Mouse (Mus musculus) neural tube, embryonic 14.5 days (tissue): ENCODE measurements at regions not wholly inside any gene's neighbourhood (a gene's known extent, or its start where the extent isn't known, plus 50 kb on each side); places are given as distances from the start of the nearest gene placed in this dataset.

Source experiments
- ATAC-seq: fragments of 200-750 bp; cut with Nextera tagmentation; 2 replicates; pipeline ENCODE4 v1.8.0; 2017; ENCODE audit warnings: low read depth, mild to moderate bottlenecking, moderate TSS enrichment, moderate library complexity
- H3K27ac ChIP-seq: fragments of 300-500 bp; sonication (generic); 2 replicates; pipeline ENCODE4 v1.5.1; 2014; ENCODE audit warnings: low read depth, mild to moderate bottlenecking, control low read depth, low read length, moderate library complexity, mixed read lengths
- H3K27me3 ChIP-seq: fragments of 300-500 bp; sonication (generic); 2 replicates; pipeline ENCODE4 v1.6.1; 2014; ENCODE audit warnings: low read length; ENCODE audit not compliant: control insufficient read depth, insufficient read depth
- H3K36me3 ChIP-seq: fragments of 300-500 bp; sonication (generic); 2 replicates; pipeline ENCODE4 v1.6.1; 2014; ENCODE audit warnings: low read length, mixed read lengths; ENCODE audit not compliant: control insufficient read depth, insufficient read depth
- H3K4me1 ChIP-seq: fragments of 300-500 bp; sonication (generic); 2 replicates; pipeline ENCODE4 v1.6.1; 2014; ENCODE audit warnings: low read length; ENCODE audit not compliant: control insufficient read depth, insufficient read depth
- H3K4me2 ChIP-seq: fragments of 300-500 bp; sonication (generic); 2 replicates; pipeline ENCODE4 v1.6.1; 2014; ENCODE audit warnings: mild to moderate bottlenecking, low read depth, low read length, control low read depth
- H3K4me3 ChIP-seq: fragments of 300-500 bp; sonication (generic); 2 replicates; pipeline ENCODE4 v1.5.1; 2014; ENCODE audit warnings: low read depth, low read length, control low read depth, mixed read lengths
- H3K9ac ChIP-seq: fragments of 300-500 bp; sonication (generic); replicated peaks from 2 replicates; pipeline ENCODE4 v1.6.1; 2014; ENCODE audit warnings: low read depth, mild to moderate bottlenecking, control low read depth, low read length, mixed read lengths
- H3K9me3 ChIP-seq: fragments of 300-500 bp; sonication (generic); 2 replicates; pipeline ENCODE4 v1.6.1; 2016; ENCODE audit warnings: low read length; ENCODE audit not compliant: control insufficient read depth
- WGBS: fragments of 180-500 bp; shearing (Covaris S2); extraction: QIAGEN DNeasy Blood & Tissue Kit; methylation state at CpG from one replicate; pipeline ENCODE4 v1.1.7; 2014; 5-methylcytosine and 5-hydroxymethylcytosine counted together

- Histone ChIP-seq H3K9me3 (no peaks in the 10 kb centered on the region), H3K4me1 (no peaks in the 10 kb centered on the region), H3K27ac (no peak overlapping the region), H3K4me2 (no peak overlapping the region), H3K9ac (no peak overlapping the region), H3K27me3 (no peaks in the 10 kb centered on the region), H3K4me3 (no peak overlapping the region), H3K36me3 (no peaks in the 10 kb centered on the region)
- ATAC-seq, result no peak
Observed at GRCm38 (mm10) chr13:5735027-5735624, 126.2 kb upstream of the Klf6 start.

GRCm38 (mm10) chr13:5736472-5736871 is 124.8 kb upstream of the Klf6 start:
- H3K27ac ChIP-seq, result no peak overlapping the region
- no peaks in the 10 kb centered on the region for H3K9me3 ChIP-seq
- WGBS, result 94% methylated on average over 6 of the region's 6 CpGs
- no peak overlapping the region for H3K4me3 ChIP-seq
- no peaks in the 10 kb centered on the region for H3K27me3 ChIP-seq
- no peak for ATAC-seq
- no peaks in the 10 kb centered on the region for H3K4me1 ChIP-seq
- H3K9ac ChIP-seq, result no peak overlapping the region
- H3K36me3 ChIP-seq, result no peaks in the 10 kb centered on the region
- no peak overlapping the region for H3K4me2 ChIP-seq

- WGBS, result 43% methylated on average over 7 of the region's 7 CpGs
- no peaks in the 10 kb centered on the region for H3K9me3 ChIP-seq
Observed at GRCm38 (mm10) chr13:5737214-5737613, 124.1 kb upstream of the Klf6 start.

GRCm38 (mm10) chr13:5740805-5741204 is 120.5 kb upstream of the Klf6 start:
- WGBS, result 74% methylated on average over 1 of the region's 1 CpGs

More at GRCm38 (mm10) chr13:5737214-5737613, 124.1 kb upstream of the Klf6 start:
- H3K36me3 ChIP-seq, result no peaks in the 10 kb centered on the region
- no peaks in the 10 kb centered on the region for H3K27me3 ChIP-seq
- ATAC-seq, result peak; percentile 71
- no peak overlapping the region for H3K9ac ChIP-seq
- no peak overlapping the region for H3K27ac ChIP-seq
- H3K4me1 ChIP-seq, result no peaks in the 10 kb centered on the region
- H3K4me2 ChIP-seq, result no peak overlapping the region
- no peak overlapping the region for H3K4me3 ChIP-seq

GRCm38 (mm10) chr13:5744949-5745348 is 116.3 kb upstream of the Klf6 start:
- no peak for ATAC-seq
- Histone ChIP-seq H3K4me1 (no peaks in the 10 kb centered on the region), H3K27me3 (no peaks in the 10 kb centered on the region), H3K9ac (no peak overlapping the region), H3K4me3 (no peak overlapping the region), H3K9me3 (no peaks in the 10 kb centered on the region), H3K36me3 (no peaks in the 10 kb centered on the region), H3K27ac (no peak overlapping the region), H3K4me2 (no peak overlapping the region)
- 85% methylated on average over 6 of the region's 6 CpGs for WGBS

More at GRCm38 (mm10) chr13:5740805-5741204, 120.5 kb upstream of the Klf6 start:
- Histone ChIP-seq H3K4me3 (no peak overlapping the region), H3K4me2 (no peak overlapping the region), H3K36me3 (no peaks in the 10 kb centered on the region), H3K9me3 (no peaks in the 10 kb centered on the region), H3K27ac (no peak overlapping the region), H3K9ac (no peak overlapping the region), H3K4me1 (no peaks in the 10 kb centered on the region), H3K27me3 (no peaks in the 10 kb centered on the region)
- no peak for ATAC-seq

GRCm38 (mm10) chr13:5757176-5757575 is 104.1 kb upstream of the Klf6 start:
- Histone ChIP-seq H3K27ac (no peak overlapping the region), H3K27me3 (no peaks in the 10 kb centered on the region), H3K4me3 (no peak overlapping the region), H3K9me3 (no peaks in the 10 kb centered on the region), H3K4me2 (no peak overlapping the region), H3K4me1 (no peaks in the 10 kb centered on the region), H3K9ac (no peak overlapping the region), H3K36me3 (no peaks in the 10 kb centered on the region)
- 97% methylated on average over 3 of the region's 3 CpGs for WGBS
- ATAC-seq, result no peak

- Histone ChIP-seq H3K9me3 (no peaks in the 10 kb centered on the region), H3K4me3 (no peak overlapping the region), H3K27ac (no peak overlapping the region), H3K36me3 (no peaks in the 10 kb centered on the region), H3K4me1 (no peaks in the 10 kb centered on the region), H3K4me2 (no peak overlapping the region), H3K27me3 (no peaks in the 10 kb centered on the region), H3K9ac (no peak overlapping the region)
- WGBS, result 81% methylated on average over 1 of the region's 1 CpGs
- no peak for ATAC-seq
Observed at GRCm38 (mm10) chr13:5757963-5758362, 103.3 kb upstream of the Klf6 start.

GRCm38 (mm10) chr13:5760030-5760429 is 101.3 kb upstream of the Klf6 start:
- Histone ChIP-seq H3K4me3 (no peak overlapping the region), H3K27ac (no peak overlapping the region), H3K4me1 (no peaks in the 10 kb centered on the region), H3K4me2 (no peak overlapping the region), H3K9ac (no peak overlapping the region), H3K9me3 (no peaks in the 10 kb centered on the region), H3K36me3 (no peaks in the 10 kb centered on the region), H3K27me3 (no peaks in the 10 kb centered on the region)
- no peak for ATAC-seq

GRCm38 (mm10) chr13:5766394-5766793 is 94.9 kb upstream of the Klf6 start:
- Histone ChIP-seq H3K36me3 (no peaks in the 10 kb centered on the region), H3K27me3 (no peaks in the 10 kb centered on the region), H3K4me2 (no peak overlapping the region), H3K27ac (no peak overlapping the region), H3K9me3 (no peaks in the 10 kb centered on the region), H3K4me1 (no peaks in the 10 kb centered on the region), H3K9ac (no peak overlapping the region), H3K4me3 (no peak overlapping the region)
- ATAC-seq, result no peak
- WGBS, result 89% methylated on average over 6 of the region's 6 CpGs
